Mouse (Mus musculus) yolk sac, embryonic 10.5 days (tissue): ENCODE results near the gene Ehd2.
A peak's percentile ranks its signal among the peaks of the same experiment; 100 is the strongest.
"Not testable (repeated sequence)": the region's sequence is repeated elsewhere in the genome, so short reads cannot be mapped to it uniquely, and the experiment has no call there.

Source experiments
- DNase-seq: peaks from one replicate; pipeline ENCODE4 v3.0.0-alpha.2; 2017; ENCODE audit warnings: low spot score

Gene Ehd2

GRCm38 (mm10) chr7:15945721-15946536, 21.4 kb downstream of the Ehd2 start, which contains the start of gene Nop53:
Gene Nop53 (minus strand): TSS chr7:15946074.
- DNase-seq, result peak; percentile 94

- no peak for DNase-seq
Observed at GRCm38 (mm10) chr7:15945211-15945610, 22.2 kb downstream of the Ehd2 start.

GRCm38 (mm10) chr7:15944311-15944710, 23.1 kb downstream of the Ehd2 start:
- no peak for DNase-seq

GRCm38 (mm10) chr7:15938621-15939020, 28.7 kb downstream of the Ehd2 start:
- DNase-seq, result no peak

- no peak for DNase-seq
Observed at GRCm38 (mm10) chr7:15937491-15937890, 29.9 kb downstream of the Ehd2 start.

GRCm38 (mm10) chr7:15933437-15934359, 33.7 kb downstream of the Ehd2 start:
- no peak for DNase-seq

- no peak for DNase-seq
Observed at GRCm38 (mm10) chr7:15931635-15932034, 35.7 kb downstream of the Ehd2 start.

- DNase-seq, result no peak
Observed at GRCm38 (mm10) chr7:15930543-15930942, 36.8 kb downstream of the Ehd2 start.

- DNase-seq, result peak; percentile 56
Observed at GRCm38 (mm10) chr7:15929910-15930309, 37.5 kb downstream of the Ehd2 start.

GRCm38 (mm10) chr7:15922220-15922773, 45.1 kb downstream of the Ehd2 start, which contains the start of gene Selenow:
Gene Selenow (minus strand): TSS chr7:15922402.
- DNase-seq, result peak; percentile 94

- DNase-seq, result peak; percentile 50
Observed at GRCm38 (mm10) chr7:15921796-15922195, 45.6 kb downstream of the Ehd2 start.

GRCm38 (mm10) chr7:15920645-15921190, 46.6 kb downstream of the Ehd2 start:
- DNase-seq, result no peak

- DNase-seq, result no peak
Observed at GRCm38 (mm10) chr7:15919947-15920346, 47.4 kb downstream of the Ehd2 start.

GRCm38 (mm10) chr7:15918371-15918770, 49.0 kb downstream of the Ehd2 start:
- no peak for DNase-seq

- no peak for DNase-seq
Observed at GRCm38 (mm10) chr7:15916996-15917395, 50.4 kb downstream of the Ehd2 start.

- DNase-seq, result no peak
Observed at GRCm38 (mm10) chr7:15916134-15916723, 51.1 kb downstream of the Ehd2 start.

GRCm38 (mm10) chr7:15915695-15916094, 51.7 kb downstream of the Ehd2 start:
- not testable (repeated sequence) for DNase-seq

- no peak for DNase-seq
Observed at GRCm38 (mm10) chr7:15914751-15915150, 52.6 kb downstream of the Ehd2 start.

- no peak for DNase-seq
Observed at GRCm38 (mm10) chr7:15914252-15914651, 53.1 kb downstream of the Ehd2 start.

- DNase-seq, result peak; percentile 70
Observed at GRCm38 (mm10) chr7:15912183-15912582, 55.2 kb downstream of the Ehd2 start.

GRCm38 (mm10) chr7:15910521-15910920, 56.8 kb downstream of the Ehd2 start:
- DNase-seq, result no peak
